Mouse (Mus musculus) midbrain, postnatal 0 days (tissue): ENCODE results near the gene Syngr1. TPM values are rescaled to one million over a fixed set of nuclear protein-coding genes. Genes with fewer than 3 reads are reported as not detected.

Source experiments
- ATAC-seq: fragments of 200-750 bp; cut with Nextera tagmentation; 2 replicates; pipeline ENCODE4 v1.8.0; 2017; ENCODE audit warnings: moderate number of reproducible peaks, mild to moderate bottlenecking, moderate TSS enrichment, moderate library complexity; ENCODE audit not compliant: low FRiP score
- DNase-seq: peaks from one replicate; pipeline ENCODE4 v3.0.0-alpha.2; 2015; ENCODE audit warnings: low spot score
- H3K27ac ChIP-seq: fragments of 300-500 bp; sonication (generic); 2 replicates; pipeline ENCODE4 v1.5.1; 2014; ENCODE audit warnings: low read depth, mild to moderate bottlenecking, low read length, mixed read lengths
- H3K27me3 ChIP-seq: fragments of 300-500 bp; sonication (generic); 2 replicates; pipeline ENCODE4 v1.6.1; 2014; ENCODE audit warnings: low read length, control low read depth, mixed read lengths; ENCODE audit not compliant: insufficient read depth
- H3K36me3 ChIP-seq: fragments of 300-500 bp; sonication (generic); 2 replicates; pipeline ENCODE4 v1.6.1; 2014; ENCODE audit warnings: low read length, control low read depth, mixed read lengths; ENCODE audit not compliant: insufficient read depth
- H3K4me1 ChIP-seq: fragments of 300-500 bp; sonication (generic); 2 replicates; pipeline ENCODE4 v1.6.1; 2014; ENCODE audit warnings: mild to moderate bottlenecking, control low read depth, antibody characterized with exemption, low read length, mixed read lengths; ENCODE audit not compliant: insufficient read depth
- H3K4me2 ChIP-seq: fragments of 300-500 bp; sonication (generic); 2 replicates; pipeline ENCODE4 v1.6.1; 2014; ENCODE audit warnings: low read depth, mild to moderate bottlenecking, low read length, mixed read lengths; ENCODE audit not compliant: poor library complexity, severe bottlenecking
- H3K4me3 ChIP-seq: fragments of 300-500 bp; sonication (generic); 2 replicates; pipeline ENCODE4 v1.5.1; 2014; ENCODE audit warnings: low read depth, mild to moderate bottlenecking, low read length, moderate library complexity
- H3K9ac ChIP-seq: fragments of 300-500 bp; sonication (generic); replicated peaks from 2 replicates; pipeline ENCODE4 v1.6.1; 2014; ENCODE audit warnings: mild to moderate bottlenecking, low read length, moderate library complexity, mixed read lengths; ENCODE audit not compliant: poor library complexity, severe bottlenecking
- H3K9me3 ChIP-seq: fragments of 300-500 bp; sonication (generic); 2 replicates; pipeline ENCODE4 v1.6.1; 2016; ENCODE audit warnings: low read length, control low read depth
- CTCF ChIP-seq: IDR thresholded peaks from 2 replicates; pipeline ENCODE4 v1.5.1; 2016; ENCODE audit warnings: antibody characterized with exemption, mild to moderate bottlenecking
- WGBS: fragments of 180-500 bp; shearing (Covaris S2); extraction: QIAGEN DNeasy Blood & Tissue Kit; methylation state at CpG from one replicate; pipeline ENCODE4 v1.1.7; 2014; 5-methylcytosine and 5-hydroxymethylcytosine counted together
- polyA plus RNA-seq: library from polyadenylated mRNA; unstranded; fragments of >200 nt; fragmentation: Nextera tagmentation; extraction: Ambion mirVana; gene quantifications from 2 replicates; pipeline ENCODE4 v1.2.1, GENCODE M21; 2015
- total RNA-seq: library from RNA; depleted of rRNA; stranded (reverse); fragments of >200 nt; gene quantifications from 2 replicates; pipeline ENCODE4 v1.2.3, GENCODE M21; 2014

Gene Syngr1
- total and polyA plus RNA-seq, 2 experiments from 2014 or later = 81.5 to 220 TPM

DNA sequence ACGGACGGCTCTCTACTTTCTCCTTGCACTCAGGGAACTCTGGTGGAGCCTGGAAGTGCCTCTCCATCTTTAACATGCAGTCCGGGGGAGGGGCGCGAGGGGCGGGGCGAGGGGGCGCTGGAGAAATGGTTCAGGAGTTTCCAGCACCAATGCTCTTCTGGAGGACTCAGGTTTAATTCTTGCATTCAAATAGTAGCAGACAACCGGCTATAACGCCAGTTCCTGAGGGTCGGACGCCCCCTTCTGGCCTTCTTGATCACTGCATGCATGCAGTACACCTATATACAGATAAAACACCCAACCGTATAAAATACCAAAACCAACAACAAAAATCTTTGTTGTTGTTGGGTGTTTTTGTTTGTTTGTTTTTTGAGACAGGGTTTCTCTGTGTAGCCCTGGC lies 25.7 kb upstream of the Syngr1 start:
- peak; percentile 38 for DNase-seq

DNA sequence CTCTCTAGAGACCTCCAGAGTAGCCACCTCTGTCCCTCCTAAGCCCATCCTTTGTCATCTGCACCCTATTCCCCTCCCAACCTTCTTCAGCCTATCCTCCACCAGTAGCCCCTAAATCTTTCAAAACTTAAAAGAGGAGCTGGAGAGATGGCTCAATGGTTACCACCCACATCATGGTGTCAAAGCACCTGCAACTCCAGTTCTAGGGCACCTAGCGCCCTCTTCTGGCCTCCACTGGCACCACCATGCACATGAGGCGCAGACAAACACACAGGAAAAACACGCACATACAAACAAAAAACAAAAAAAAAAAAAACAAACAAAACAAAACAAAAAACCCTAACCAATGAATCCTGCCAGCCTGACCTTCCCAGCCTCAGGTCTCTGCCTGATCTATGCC lies 24.6 kb upstream of the Syngr1 start:
- no peaks in the 10 kb centered on the region for H3K27me3 ChIP-seq
- H3K4me3 ChIP-seq = no peak overlapping the region
- DNase-seq = no peak
- no peaks in the 10 kb centered on the region for H3K36me3 ChIP-seq
- 63% methylated on average over 3 of the region's 3 CpGs for WGBS
- H3K9me3 ChIP-seq = no peaks in the 10 kb centered on the region
- no peak overlapping the region for H3K27ac ChIP-seq
- no peak for ATAC-seq
- peak; percentile 59 for TF ChIP-seq CTCF
- no peak overlapping the region for H3K4me2 ChIP-seq
- no peaks in the 10 kb centered on the region for H3K4me1 ChIP-seq
- no peak overlapping the region for H3K9ac ChIP-seq

More for the DNA sequence above, 25.7 kb upstream of the Syngr1 start:
- ATAC-seq = no peak
- no peak overlapping the region for H3K9ac ChIP-seq
- H3K4me1 ChIP-seq = no peaks in the 10 kb centered on the region
- H3K4me3 ChIP-seq = no peak overlapping the region
- no peaks in the 10 kb centered on the region for H3K9me3 ChIP-seq
- no peaks in the 10 kb centered on the region for H3K27me3 ChIP-seq
- H3K4me2 ChIP-seq = no peak overlapping the region
- no peaks in the 10 kb centered on the region for H3K36me3 ChIP-seq
- WGBS = 14% methylated on average over 11 of the region's 13 CpGs
- peak; percentile 60 for TF ChIP-seq CTCF
- H3K27ac ChIP-seq = no peak overlapping the region

DNA sequence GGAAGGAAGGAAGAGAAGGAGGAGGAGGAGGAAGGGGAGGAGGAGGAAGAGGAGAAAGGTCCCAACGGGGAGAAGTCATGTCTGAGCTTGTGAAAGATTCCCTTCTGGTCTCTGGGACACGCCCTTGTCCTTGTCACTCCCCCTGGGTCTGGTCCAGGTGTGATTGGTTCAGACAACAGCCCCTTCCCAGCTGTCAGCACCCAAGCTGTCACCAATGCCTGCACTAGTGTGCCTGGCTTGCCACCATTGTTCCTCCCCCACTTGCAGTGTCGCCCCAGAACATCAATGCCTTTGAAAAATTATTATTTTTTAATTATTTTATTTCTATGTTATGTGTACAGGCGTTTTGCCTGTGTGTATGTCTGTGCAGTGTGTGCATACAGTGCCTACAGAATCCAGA lies 22.0 kb upstream of the Syngr1 start:
- H3K9ac ChIP-seq = no peak overlapping the region
- H3K27me3 ChIP-seq = no peaks in the 10 kb centered on the region
- H3K27ac ChIP-seq = no peak overlapping the region
- 53% methylated on average over 4 of the region's 4 CpGs for WGBS
- no peak overlapping the region for H3K4me3 ChIP-seq
- no peaks in the 10 kb centered on the region for H3K4me1 ChIP-seq
- no peak for TF ChIP-seq CTCF
- no peak overlapping the region for H3K4me2 ChIP-seq
- no peak for DNase-seq
- ATAC-seq = no peak
- H3K9me3 ChIP-seq = no peaks in the 10 kb centered on the region
- no peaks in the 10 kb centered on the region for H3K36me3 ChIP-seq

- H3K9ac ChIP-seq = no peak overlapping the region
- no peaks in the 10 kb centered on the region for H3K9me3 ChIP-seq
- WGBS = 68% methylated on average over 8 of the region's 8 CpGs
- H3K4me3 ChIP-seq = no peak overlapping the region
- H3K27me3 ChIP-seq = no peaks in the 10 kb centered on the region
- DNase-seq = no peak
- no peak overlapping the region for H3K27ac ChIP-seq
- no peak for TF ChIP-seq CTCF
- ATAC-seq = no peak
- H3K4me1 ChIP-seq = no peaks in the 10 kb centered on the region
- no peaks in the 10 kb centered on the region for H3K36me3 ChIP-seq
- no peak overlapping the region for H3K4me2 ChIP-seq
Observed at GRCm38 (mm10) chr15:80070095-80070644, 21.0 kb upstream of the Syngr1 start.

DNA sequence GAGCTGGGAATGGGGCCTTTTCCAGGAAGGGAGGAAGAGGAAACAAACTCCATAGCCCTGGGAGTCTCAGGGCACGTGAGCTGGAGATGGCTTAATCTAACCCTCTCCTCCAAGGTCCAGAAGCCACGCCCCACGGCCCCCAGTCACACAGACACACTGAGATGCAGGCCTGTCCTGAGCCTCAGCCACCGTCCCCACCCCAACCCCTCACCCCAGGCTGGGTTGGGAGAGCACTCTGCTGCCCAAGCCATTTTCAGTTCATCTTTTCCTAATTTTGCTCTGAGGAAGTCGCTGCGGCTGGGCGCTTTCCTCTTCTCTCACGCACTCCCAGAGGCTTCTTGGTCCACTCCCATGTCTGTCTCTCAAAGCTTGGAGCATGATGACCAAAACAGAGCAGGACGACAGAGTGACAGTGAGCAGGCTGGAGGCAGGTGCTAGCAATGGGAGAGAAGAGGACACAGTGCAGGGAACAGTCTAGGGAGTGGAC lies 19.1 kb upstream of the Syngr1 start:
- WGBS = 33% methylated on average over 9 of the region's 9 CpGs
- Histone ChIP-seq H3K9ac (no peak overlapping the region), H3K27ac (no peak overlapping the region; the same call in 1 of the 2 replicates), H3K4me2 (no peak overlapping the region), H3K36me3 (peaks cover 2% of the 10 kb centered on the region; the same call in 1 of the 2 replicates), H3K4me1 (no peaks in the 10 kb centered on the region), H3K4me3 (no peak overlapping the region), H3K9me3 (no peaks in the 10 kb centered on the region), H3K27me3 (no peaks in the 10 kb centered on the region)
- no peak for TF ChIP-seq CTCF
- ATAC-seq = no peak
- no peak for DNase-seq

- no peak overlapping the region for H3K4me3 ChIP-seq
- ATAC-seq = no peak
- WGBS = 85% methylated on average over 7 of the region's 7 CpGs
Observed at GRCm38 (mm10) chr15:80072579-80073255, 18.4 kb upstream of the Syngr1 start.

More at GRCm38 (mm10) chr15:80072579-80073255, 18.4 kb upstream of the Syngr1 start:
- Histone ChIP-seq H3K27me3 (no peaks in the 10 kb centered on the region), H3K27ac (no peak overlapping the region; the same call in 1 of the 2 replicates), H3K9ac (no peak overlapping the region), H3K9me3 (no peaks in the 10 kb centered on the region), H3K4me1 (no peaks in the 10 kb centered on the region), H3K36me3 (peaks cover 7% of the 10 kb centered on the region; the same call in 1 of the 2 replicates), H3K4me2 (no peak overlapping the region)
- TF ChIP-seq CTCF = no peak
- no peak for DNase-seq
